Mouse (Mus musculus): ENCODE measurements at regions not wholly inside any gene's neighbourhood (a gene's known extent, or its start where the extent isn't known, plus 50 kb on each side); places are given as distances from the start of the nearest gene placed in this dataset.
A peak's percentile ranks its signal among the peaks of the same experiment; 100 is the strongest.

GRCm38 (mm10) chr11:114439314-114439713, 229.0 kb upstream of the Rpl38 start:
- DNase-seq (ENCODE audit: low spot score in 2 of 2), result no peak

- no peak for DNase-seq (ENCODE audit: low spot score in 2 of 2)
Measured at GRCm38 (mm10) chr11:114435788-114436187, 232.5 kb upstream of the Rpl38 start.

- DNase-seq (ENCODE audit: low spot score in 2 of 2), result no peak
Measured at GRCm38 (mm10) chr11:114433561-114433960, 234.8 kb upstream of the Rpl38 start.

GRCm38 (mm10) chr11:114425447-114425846, 242.9 kb upstream of the Rpl38 start:
- no peak for DNase-seq (ENCODE audit: low spot score in 2 of 2)

- no peak for DNase-seq (ENCODE audit: low spot score in 2 of 2)
Measured at GRCm38 (mm10) chr11:114423322-114423721, 245.0 kb upstream of the Rpl38 start.

- DNase-seq (ENCODE audit: low spot score in 2 of 2), result no peak
Measured at GRCm38 (mm10) chr11:114419002-114419401, 249.3 kb upstream of the Rpl38 start.

- no peak for DNase-seq (ENCODE audit: low spot score in 2 of 2)
Measured at GRCm38 (mm10) chr11:114416168-114416567, 252.2 kb upstream of the Rpl38 start.

- no peak for DNase-seq (ENCODE audit: low spot score in 2 of 2)
Measured at GRCm38 (mm10) chr11:114404401-114404800, 263.9 kb upstream of the Rpl38 start.

GRCm38 (mm10) chr11:114402556-114403320, 265.6 kb upstream of the Rpl38 start:
- no peak for DNase-seq (ENCODE audit: low spot score in 2 of 2)

- DNase-seq (ENCODE audit: low spot score in 2 of 2), result no peak
Measured at GRCm38 (mm10) chr11:114400701-114401100, 267.6 kb upstream of the Rpl38 start.

GRCm38 (mm10) chr11:114392161-114392560, 276.2 kb upstream of the Rpl38 start:
- DNase-seq (ENCODE audit: low spot score in 2 of 2), result no peak

- peak in 1 of 2 experiments; percentile 29 for DNase-seq (ENCODE audit: low spot score in 2 of 2)
Measured at GRCm38 (mm10) chr11:114391553-114391952, 276.8 kb upstream of the Rpl38 start.

GRCm38 (mm10) chr11:114387091-114387490, 281.2 kb upstream of the Rpl38 start:
- DNase-seq (ENCODE audit: low spot score in 2 of 2), result no peak

- DNase-seq (ENCODE audit: low spot score in 2 of 2), result no peak
Measured at GRCm38 (mm10) chr11:114379411-114379824, 288.9 kb upstream of the Rpl38 start.

- no peak for DNase-seq (ENCODE audit: low spot score in 2 of 2)
Measured at GRCm38 (mm10) chr11:114375921-114376320, 292.4 kb upstream of the Rpl38 start.

GRCm38 (mm10) chr11:114370708-114371107, 297.6 kb upstream of the Rpl38 start:
- no peak for DNase-seq (ENCODE audit: low spot score in 2 of 2)

- no peak for DNase-seq (ENCODE audit: low spot score in 2 of 2)
Measured at GRCm38 (mm10) chr11:114367779-114368178, 300.5 kb upstream of the Rpl38 start.

- no peak for DNase-seq (ENCODE audit: low spot score in 2 of 2)
Measured at GRCm38 (mm10) chr11:114360946-114361345, 294.1 kb upstream of the Sdk2 start.

GRCm38 (mm10) chr11:114360321-114360720, 293.5 kb upstream of the Sdk2 start:
- no peak for DNase-seq (ENCODE audit: low spot score in 2 of 2)

- DNase-seq (ENCODE audit: low spot score in 2 of 2), result no peak
Measured at GRCm38 (mm10) chr11:114352146-114352795, 285.4 kb upstream of the Sdk2 start.

- no peak for DNase-seq (ENCODE audit: low spot score in 2 of 2)
Measured at GRCm38 (mm10) chr11:114336839-114337484, 270.1 kb upstream of the Sdk2 start.

GRCm38 (mm10) chr11:114335950-114336838, 269.3 kb upstream of the Sdk2 start:
- no peak for DNase-seq (ENCODE audit: low spot score in 2 of 2)

Measured in spleen, postnatal 14 days (tissue).